Mouse (Mus musculus): Measurements from ENCODE around the gene Nolc1.
A peak's percentile ranks its signal among the peaks of the same experiment; 100 is the strongest.
"Not testable (repeated sequence)": the region's sequence is repeated elsewhere in the genome, so short reads cannot be mapped to it uniquely, and the experiment has no call there.

Gene Nolc1

GRCm38 (mm10) chr19:46091641-46092040 is 16.0 kb downstream of the Nolc1 start:
- DNase-seq (ENCODE audit: low spot score) = no peak

DNA sequence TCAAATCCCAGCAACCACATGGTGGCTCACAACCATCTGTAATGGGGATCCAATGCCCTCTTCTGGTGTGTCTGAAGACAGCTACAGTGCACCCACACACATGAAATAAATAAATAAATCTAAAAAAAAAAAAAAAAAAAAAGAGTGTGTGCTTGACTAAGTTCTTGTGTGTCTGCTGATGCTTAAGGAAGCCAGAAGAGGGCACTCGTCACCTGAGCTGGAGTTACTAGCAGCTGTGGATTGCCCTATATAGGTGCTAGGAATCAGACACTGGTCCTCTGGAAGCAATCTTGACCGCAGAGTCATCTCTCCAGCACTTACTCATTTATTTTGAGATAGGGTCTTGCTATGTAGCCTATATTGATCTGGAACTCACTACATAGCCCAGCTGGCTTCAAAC is 18.5 kb downstream of the Nolc1 start:
- DNase-seq (ENCODE audit: low spot score) = no peak

DNA sequence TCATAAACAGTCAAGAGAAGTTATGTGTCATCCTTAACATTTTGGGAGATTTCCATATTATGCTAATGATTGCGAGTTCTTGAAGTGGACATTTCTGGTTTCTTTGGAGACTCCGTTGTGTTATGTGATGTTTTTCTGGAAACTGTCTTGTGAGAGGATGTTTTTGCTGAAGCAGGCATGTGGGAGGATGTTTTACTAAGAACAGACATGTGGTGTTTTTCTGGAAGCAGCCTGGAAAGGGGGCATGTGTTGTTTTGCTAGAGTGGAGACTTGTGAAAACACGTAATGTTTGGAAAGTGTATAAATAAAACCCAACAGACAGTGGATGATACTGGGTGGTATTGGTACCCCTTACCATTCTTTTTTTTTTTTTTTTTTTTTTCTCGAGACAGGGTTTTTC is 19.6 kb downstream of the Nolc1 start:
- no peak for DNase-seq (ENCODE audit: low spot score)

- DNase-seq (ENCODE audit: low spot score) = no peak
Observed at GRCm38 (mm10) chr19:46096396-46096795, 20.7 kb downstream of the Nolc1 start.

GRCm38 (mm10) chr19:46099561-46099960 is 23.9 kb downstream of the Nolc1 start:
- no peak for DNase-seq (ENCODE audit: low spot score)

GRCm38 (mm10) chr19:46103437-46104186 is 27.9 kb downstream of the Nolc1 start:
- no peak for DNase-seq (ENCODE audit: low spot score)

- DNase-seq (ENCODE audit: low spot score) = no peak
Observed at GRCm38 (mm10) chr19:46104187-46104557, 28.5 kb downstream of the Nolc1 start.

DNA sequence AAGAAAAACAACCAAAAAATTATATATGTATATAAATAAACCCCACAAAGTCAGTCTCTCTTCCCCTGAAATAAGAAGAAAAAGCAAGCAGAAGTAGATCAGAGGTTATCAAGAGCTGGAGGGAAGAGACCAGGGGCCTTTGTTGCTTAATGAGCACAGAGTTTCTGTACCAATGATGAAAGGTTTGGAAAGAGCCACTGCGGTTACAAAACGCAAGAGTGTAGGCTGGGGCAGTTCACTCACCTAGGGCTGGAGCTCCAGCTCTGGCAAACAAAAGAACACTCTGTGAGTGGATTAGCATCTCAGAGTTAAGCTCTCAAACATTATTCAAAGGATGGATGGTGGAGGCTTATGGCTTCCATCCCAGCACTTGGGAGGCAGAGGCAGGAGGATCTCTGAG is 34.6 kb downstream of the Nolc1 start:
- no peak for DNase-seq (ENCODE audit: low spot score)

- no peak for DNase-seq (ENCODE audit: low spot score)
Observed at GRCm38 (mm10) chr19:46110781-46111180, 35.1 kb downstream of the Nolc1 start.

DNA sequence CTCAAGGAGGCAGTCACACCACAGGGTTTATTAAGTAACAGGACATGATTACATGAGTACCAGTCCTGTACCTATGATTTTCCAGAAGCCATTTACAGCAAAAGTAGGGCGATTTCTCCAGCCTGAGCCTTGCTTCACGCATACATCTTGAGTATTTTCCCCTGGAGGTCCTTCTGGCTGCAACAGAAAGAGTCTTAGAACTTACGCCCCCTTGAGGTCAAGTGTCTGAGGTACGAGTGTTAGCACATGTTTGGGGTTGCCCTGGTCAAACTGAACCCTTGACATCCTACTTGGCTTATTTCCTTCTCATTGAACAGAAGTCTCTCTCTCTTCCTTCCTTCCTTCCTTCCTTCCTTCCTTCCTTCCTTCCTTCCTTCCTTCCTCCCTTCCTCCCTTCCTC is 39.0 kb downstream of the Nolc1 start:
- no peak for DNase-seq (ENCODE audit: low spot score)

DNA sequence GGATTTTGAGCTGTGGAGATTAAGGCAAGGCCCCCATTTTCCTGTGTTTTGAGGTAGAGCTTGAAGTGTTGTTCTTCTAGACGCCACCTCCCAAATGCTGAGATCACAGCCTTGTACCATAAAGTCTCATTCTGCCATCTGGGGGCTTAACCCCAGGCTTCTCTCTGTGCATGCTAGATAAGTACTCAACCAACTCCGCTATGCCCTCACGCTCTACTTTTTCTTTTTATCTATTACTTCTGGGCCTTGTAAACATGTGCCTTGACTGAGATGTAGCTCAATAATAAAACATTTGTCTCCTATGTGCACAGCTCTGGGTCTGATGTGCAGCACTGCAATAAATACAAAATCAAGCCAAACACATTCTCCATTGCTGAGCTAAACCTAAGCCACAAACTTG is 43.8 kb downstream of the Nolc1 start:
- no peak for DNase-seq (ENCODE audit: low spot score)

- no peak for DNase-seq (ENCODE audit: low spot score)
Observed at GRCm38 (mm10) chr19:46120872-46121271, 45.2 kb downstream of the Nolc1 start.

DNA sequence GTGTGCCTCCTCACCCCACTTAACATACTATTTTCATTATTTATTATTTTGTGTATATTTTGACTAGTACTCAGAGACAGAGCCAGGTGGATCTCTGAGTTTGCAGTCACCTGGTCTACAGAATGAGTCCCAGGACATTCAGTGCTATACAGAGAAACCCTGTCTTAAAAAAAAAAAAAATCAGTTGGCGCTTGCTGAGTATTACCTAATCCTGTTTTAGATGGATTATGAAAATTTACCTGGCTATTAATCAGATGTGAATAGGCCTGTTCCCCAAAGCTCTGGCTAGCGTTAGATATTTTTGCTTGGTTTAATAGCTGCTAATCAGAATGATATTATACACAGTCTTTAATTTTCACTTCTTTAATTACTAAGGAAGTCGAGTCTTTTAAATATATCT is 48.2 kb downstream of the Nolc1 start:
- DNase-seq (ENCODE audit: low spot score) = no peak

DNA sequence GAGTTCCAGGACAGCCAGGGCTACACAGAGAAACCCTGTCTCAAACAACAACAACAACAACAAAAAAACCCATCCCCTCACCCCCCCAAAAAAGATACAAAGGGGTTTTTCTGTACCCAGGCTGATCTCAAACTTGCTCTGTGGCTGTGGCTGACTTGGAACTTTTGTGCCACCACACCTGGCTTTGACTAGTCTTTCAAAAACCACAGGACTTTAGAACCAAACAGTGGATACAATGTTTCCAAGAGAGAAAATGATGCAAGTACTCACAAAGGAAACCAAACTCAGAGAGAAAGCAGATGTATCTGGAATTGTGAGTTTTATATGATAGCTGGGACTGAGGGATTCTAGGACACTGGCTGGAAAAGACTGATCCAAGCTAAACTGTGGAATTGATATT is 49.0 kb downstream of the Nolc1 start:
- no peak for DNase-seq (ENCODE audit: low spot score)

GRCm38 (mm10) chr19:46126301-46126700 is 50.6 kb downstream of the Nolc1 start:
- DNase-seq (ENCODE audit: low spot score) = no peak

GRCm38 (mm10) chr19:46129737-46130136 is 54.1 kb downstream of the Nolc1 start:
- DNase-seq (ENCODE audit: low spot score) = not testable (repeated sequence)

DNA sequence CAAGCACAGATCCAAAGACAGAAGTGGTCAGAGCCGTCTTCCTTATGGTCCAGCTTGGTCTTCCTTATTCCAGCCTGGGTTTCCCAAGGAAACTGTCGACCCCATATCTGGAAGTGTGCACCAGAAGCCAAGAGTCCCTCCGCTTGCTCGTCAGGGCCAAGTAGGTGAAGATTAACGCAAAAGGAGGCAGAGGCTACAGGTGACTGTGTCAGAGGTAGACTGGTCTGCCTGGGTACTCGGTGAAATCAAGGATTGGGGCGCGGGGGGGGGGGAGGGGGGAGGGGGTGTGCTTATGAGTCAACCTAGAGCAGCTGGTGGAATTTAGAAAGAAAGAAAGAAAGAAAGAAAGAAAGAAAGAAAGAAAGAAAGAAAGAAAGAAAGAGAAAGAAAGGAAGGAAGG is 55.6 kb downstream of the Nolc1 start:
- no peak for DNase-seq (ENCODE audit: low spot score)

DNA sequence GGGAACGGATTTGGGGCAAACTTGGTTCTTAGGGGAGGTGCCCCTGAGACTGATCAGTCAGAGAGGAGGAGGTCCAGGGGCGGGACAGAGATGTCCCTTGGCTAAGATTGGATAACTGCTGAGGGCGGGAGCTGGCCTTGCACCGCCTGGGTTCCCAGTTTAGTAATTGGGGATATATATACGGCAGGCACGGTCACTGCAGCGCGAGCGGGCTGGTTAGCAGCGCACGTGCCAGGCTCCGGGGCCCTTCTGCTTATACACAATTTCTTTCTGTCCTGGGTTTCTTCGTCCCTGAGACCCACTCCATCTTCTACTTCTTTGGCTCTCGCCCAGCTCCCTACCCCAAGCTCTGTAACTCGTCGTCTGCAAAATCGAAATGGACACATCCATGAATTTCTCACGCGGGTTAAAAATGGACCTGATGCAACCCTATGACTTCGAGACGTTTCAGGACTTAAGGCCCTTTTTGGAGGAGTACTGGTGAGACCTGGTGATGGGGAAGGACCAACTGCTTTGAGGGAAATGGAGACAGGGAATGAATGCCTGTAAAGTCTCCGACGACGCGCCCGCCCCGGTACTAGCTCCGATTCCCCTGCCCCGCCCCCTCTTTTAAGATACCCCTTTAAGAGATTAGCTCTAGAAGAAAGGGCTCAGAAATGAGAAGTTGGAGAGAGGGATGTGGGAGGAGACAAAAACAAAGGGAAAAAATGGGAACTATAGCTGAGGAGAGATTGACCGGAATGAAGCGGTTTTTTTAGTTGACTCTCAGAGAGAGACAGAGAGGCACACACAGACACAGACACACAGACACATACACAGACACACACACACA is 56.2 kb downstream of the Nolc1 start, which contains the start of gene Elovl3:
TSS of gene Elovl3 (plus strand) at position 204 of the 832 bp plus-strand sequence.
- DNase-seq (ENCODE audit: low spot score) = peak; percentile 57

- no peak for DNase-seq (ENCODE audit: low spot score)
Observed at GRCm38 (mm10) chr19:46132577-46132976, 56.9 kb downstream of the Nolc1 start.

Measured in ovary, adult 18-20 months (tissue).